Mouse (Mus musculus): ENCODE results near the gene Gorasp2.
A peak's percentile ranks its signal among the peaks of the same experiment; 100 is the strongest.

Gene Gorasp2

GRCm38 (mm10) chr2:70660887-70661714 lies at the start of gene Gorasp2:
TSS of gene Gorasp2 (plus strand) at chr2:70661576.
- DNase-seq (ENCODE audit: low spot score): peak; percentile 85

GRCm38 (mm10) chr2:70614745-70615351 lies 46.5 kb upstream of the Gorasp2 start:
- DNase-seq (ENCODE audit: low spot score): no peak

DNA sequence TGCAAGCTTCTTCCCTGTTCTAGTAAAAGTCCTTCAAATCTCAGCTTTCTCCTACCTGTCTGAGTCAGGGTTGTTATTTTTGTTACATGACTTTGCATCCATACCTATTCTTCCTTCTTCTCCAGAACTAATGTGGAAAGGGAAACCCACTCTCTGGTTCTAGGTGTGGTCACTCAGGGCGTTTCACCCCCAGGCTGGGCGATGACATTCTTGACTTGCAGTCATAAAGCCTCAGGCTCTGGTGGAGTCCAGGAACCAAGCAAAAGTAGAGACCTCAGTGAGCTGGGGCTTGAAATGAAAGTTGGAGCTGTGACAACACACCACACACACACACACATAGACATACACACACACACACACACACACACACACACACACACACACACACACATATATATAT lies 45.3 kb upstream of the Gorasp2 start:
- DNase-seq (ENCODE audit: low spot score): no peak

DNA sequence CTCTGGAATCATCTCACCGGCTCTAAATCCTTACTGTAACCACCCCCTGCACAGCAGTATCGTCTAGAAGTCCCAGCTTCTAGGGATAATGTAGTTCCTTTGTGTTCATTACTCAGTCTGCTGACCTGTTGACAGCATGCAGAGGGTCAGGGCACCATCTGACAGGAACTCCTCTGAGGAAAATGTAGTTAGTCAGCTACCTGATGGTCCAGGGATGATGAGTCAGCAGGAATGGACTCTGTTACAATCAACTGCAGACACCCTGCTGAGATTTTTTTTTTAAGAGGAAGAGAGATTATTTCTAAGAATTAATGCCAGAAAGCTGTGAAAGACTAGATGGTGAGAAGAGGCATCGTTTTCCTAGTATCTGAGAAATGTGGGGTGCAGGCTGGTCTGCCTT lies 44.8 kb upstream of the Gorasp2 start:
- DNase-seq (ENCODE audit: low spot score): no peak

GRCm38 (mm10) chr2:70619232-70619835 lies 42.0 kb upstream of the Gorasp2 start:
- no peak for DNase-seq (ENCODE audit: low spot score)

DNA sequence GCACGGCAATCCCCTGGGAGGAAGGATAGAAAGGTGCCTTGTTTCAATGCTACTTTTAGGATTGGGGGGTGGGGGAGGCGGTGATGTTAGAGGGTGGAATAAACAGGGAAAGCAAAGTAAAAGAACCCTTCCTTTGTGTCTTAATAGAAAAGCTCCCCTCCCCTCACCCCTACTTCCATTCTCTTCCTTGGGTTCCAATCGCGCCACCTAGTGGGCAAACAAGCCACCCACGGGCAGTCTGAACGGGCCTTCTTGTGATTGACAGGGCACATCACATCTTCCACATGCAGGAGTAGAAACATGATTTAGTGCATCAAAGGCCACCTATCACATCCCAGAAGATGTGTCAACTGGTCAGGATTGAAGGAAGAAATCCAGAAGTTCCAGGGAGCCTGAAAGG lies 41.2 kb upstream of the Gorasp2 start:
- no peak for DNase-seq (ENCODE audit: low spot score)

GRCm38 (mm10) chr2:70622244-70622643 lies 39.1 kb upstream of the Gorasp2 start:
- no peak for DNase-seq (ENCODE audit: low spot score)

- no peak for DNase-seq (ENCODE audit: low spot score)
Observed at GRCm38 (mm10) chr2:70625761-70626160, 35.6 kb upstream of the Gorasp2 start.

GRCm38 (mm10) chr2:70628397-70628796 lies 33.0 kb upstream of the Gorasp2 start:
- DNase-seq (ENCODE audit: low spot score): no peak

- no peak for DNase-seq (ENCODE audit: low spot score)
Observed at GRCm38 (mm10) chr2:70629339-70629761, 32.0 kb upstream of the Gorasp2 start.

DNA sequence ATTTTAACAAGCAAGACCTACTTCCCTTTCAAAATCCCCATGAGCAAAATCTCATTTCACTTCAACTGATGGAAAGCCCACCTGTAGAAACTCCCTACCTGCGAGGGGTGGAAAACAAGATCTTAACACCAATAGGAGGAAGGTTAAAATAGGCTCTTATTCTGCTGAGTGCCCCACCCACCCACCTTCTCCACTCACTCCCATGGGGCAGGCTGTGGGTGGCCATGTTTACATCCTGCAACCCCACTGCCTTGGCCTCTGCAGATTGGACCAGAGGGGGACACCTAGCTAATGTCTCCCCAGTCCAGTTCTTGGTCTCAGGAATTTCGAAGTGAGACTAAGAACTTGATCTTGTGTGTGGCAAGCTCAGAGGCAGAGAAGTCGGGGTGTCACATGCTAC lies 31.5 kb upstream of the Gorasp2 start:
- DNase-seq (ENCODE audit: low spot score): no peak

DNA sequence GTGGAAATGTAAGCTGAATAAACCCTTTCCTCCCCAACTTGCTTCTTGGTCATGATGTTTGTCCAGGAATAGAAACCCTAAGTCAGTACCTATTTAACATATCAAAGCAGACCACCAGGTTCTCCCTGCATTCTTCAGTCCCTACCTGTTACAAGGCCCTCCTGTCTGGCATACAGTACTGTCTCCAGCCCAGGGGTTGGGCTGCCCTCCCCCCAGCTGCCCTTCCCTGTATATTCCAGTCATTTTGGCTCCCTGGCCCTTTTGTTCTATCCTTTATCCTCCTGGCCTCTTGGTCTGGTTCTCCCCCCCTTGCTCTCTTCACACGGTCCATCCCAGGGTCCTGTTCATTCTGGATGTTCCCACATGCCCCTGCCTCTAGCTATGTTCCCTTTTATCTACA lies 30.1 kb upstream of the Gorasp2 start:
- DNase-seq (ENCODE audit: low spot score): no peak

DNA sequence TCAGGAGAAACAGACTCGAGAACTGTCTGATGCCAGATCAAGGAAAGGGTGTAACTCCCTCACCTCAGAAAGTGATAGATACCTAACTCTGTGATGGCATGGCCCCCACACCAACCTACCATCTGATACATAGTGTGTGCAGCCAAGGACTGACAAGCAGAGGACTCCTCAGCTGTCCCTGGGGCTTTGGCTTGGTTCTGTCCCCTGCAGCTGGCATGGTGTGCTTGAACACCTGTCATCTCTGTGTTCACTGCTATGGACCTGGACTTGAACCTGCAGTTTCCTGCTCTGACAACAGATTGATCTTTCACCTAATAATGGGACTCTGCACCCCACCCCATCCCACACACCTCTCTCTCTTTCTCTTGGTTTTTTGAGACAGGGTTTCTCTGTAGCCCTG lies 29.0 kb upstream of the Gorasp2 start:
- no peak for DNase-seq (ENCODE audit: low spot score)

- no peak for DNase-seq (ENCODE audit: low spot score)
Observed at GRCm38 (mm10) chr2:70634028-70634690, 27.2 kb upstream of the Gorasp2 start.

- DNase-seq (ENCODE audit: low spot score): no peak
Observed at GRCm38 (mm10) chr2:70640968-70641367, 20.4 kb upstream of the Gorasp2 start.

DNA sequence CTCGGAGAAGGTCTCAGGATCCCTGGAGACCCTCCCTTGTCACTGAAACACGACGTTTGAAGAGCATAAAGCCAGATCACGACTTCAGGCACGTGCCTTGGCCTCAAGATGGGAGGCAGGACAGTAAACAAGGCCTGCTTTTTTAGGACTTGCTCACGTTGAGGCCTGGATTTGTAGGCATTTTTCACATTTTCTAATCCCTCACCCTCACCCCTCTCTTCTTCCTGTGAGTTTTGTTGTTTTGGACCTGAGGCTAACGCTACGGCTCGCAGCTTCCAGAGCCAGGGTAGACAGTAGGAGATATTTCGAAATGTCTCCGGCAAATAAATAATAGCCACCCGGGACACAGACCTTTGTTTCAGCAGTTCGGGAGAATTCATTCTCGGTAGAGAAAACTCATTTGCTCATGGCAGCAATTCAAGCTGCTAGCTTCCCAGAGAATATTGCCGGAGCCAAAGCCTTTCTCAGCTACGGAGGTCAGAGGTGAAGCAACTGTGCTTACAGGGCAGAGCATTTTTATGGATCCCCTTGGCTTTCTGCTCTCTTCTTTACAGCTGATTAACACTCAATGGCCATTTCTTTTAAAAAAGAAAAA lies 18.3 kb upstream of the Gorasp2 start:
- DNase-seq (ENCODE audit: low spot score): no peak

GRCm38 (mm10) chr2:70645266-70645780 lies 16.1 kb upstream of the Gorasp2 start:
- no peak for DNase-seq (ENCODE audit: low spot score)

DNA sequence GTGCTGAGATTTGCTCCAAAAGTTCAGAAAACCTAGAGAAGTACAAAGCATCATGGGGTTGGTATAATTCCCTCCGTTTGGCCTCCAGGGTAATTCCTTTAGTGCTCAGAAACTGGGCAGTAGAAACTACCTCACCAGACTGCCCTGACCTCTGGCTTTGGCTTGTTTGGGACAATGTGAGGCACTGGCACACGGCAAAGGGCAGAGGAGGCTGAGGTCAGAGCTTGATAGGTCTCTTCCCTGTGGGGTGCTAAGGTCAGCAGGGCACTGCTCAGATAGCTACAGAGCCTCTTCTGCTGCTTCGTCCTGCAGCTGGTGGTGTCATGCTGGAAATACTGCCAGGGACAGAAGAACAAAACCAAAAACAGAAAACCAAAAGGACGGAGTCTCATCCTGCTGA lies 13.7 kb upstream of the Gorasp2 start:
- no peak for DNase-seq (ENCODE audit: low spot score)

DNA sequence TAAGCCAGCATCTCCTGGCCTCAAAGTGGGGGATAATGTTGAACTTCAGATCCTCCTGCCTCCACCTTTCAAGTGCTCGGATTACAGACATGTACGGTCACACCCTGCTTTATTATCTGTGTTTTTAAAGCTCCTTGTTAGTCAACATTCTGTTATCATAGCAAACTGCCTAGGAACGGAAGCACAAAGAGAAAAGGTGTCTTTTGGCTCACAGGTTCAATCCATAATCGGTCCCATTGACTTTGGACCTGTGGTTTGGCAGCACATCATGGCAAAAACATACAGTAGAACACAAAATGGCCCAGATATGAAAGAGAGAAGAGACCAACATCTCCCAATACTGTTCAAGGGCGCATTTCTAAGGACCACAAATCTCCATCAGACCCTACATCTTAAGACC lies 13.1 kb upstream of the Gorasp2 start:
- DNase-seq (ENCODE audit: low spot score): no peak

- no peak for DNase-seq (ENCODE audit: low spot score)
Observed at GRCm38 (mm10) chr2:70649471-70649870, 11.9 kb upstream of the Gorasp2 start.

DNA sequence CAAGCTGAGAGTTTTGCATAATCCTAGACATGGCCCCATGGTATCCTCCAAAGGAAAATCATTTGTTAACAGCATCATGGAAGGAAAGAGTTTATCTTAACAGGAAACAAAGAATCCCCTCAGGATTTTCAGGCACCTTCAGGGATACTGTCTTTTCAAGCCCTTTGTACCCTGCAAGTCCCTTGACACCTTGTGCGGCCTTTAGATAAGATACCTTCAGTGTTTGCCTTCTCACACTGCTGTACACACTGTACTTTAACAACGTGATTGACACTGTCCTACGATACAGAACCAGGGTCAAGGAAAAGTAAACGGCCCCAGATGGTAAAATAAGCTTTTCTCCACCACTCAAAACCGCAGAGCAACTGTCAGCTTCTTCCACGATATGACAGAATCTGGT lies 9.6 kb upstream of the Gorasp2 start:
- DNase-seq (ENCODE audit: low spot score): no peak

DNA sequence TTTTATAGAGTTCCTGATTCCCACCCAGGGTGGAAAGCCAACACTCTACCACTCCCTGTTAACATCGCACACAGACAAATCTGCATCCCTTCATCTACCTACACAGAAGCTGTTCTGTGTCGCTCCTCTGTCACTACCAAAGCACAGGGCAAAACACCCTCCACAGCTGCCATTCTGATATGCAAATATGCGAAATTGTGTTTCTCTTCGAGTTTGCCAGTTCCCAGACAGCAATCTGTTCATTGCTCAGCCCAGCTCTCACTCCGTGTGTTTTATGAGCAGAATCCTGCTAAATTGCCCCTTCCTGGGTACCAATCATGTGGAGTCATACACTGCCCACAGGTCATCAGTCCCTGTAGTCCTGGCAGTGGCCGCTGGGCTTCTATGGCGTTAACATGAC lies 4.3 kb upstream of the Gorasp2 start:
- no peak for DNase-seq (ENCODE audit: low spot score)

All from ovary, postnatal 10 days (tissue).